Mouse (Mus musculus): Measurements from ENCODE around the gene Sbno1. TPM values are rescaled to one million over a fixed set of nuclear protein-coding genes. Genes with fewer than 3 reads are reported as not detected.

Sbno1 gene
- polyA plus RNA-seq, 1 experiment: 11.3 TPM

- TF ChIP-seq CEBPB (IDR thresholded peaks at IDR 0.05; ENCODE audit: insufficient read depth, poor library complexity, severe bottlenecking) (no peak), POLR2AphosphoS2 (IDR thresholded peaks at IDR 0.05; ENCODE audit: insufficient read length, low read depth) (no peak), E2F4 (IDR thresholded peaks at IDR 0.05; ENCODE audit: insufficient read depth) (no peak), USF1 (IDR thresholded peaks at IDR 0.05; ENCODE audit: low read depth) (no peak), MYOD1 (IDR thresholded peaks at IDR 0.05; ENCODE audit: control insufficient read depth in 1 of 3, insufficient read length in 2 of 3, low read depth in 2 of 3) (no peak), MYOG (IDR thresholded peaks at IDR 0.05; ENCODE audit: control insufficient read depth in 1 of 3, insufficient read depth in 1 of 3, insufficient read length in 2 of 3, low read depth in 2 of 3) (no peak), TCF12 (IDR thresholded peaks at IDR 0.05; ENCODE audit: insufficient read depth, poor library complexity, severe bottlenecking) (no peak), POLR2A (IDR thresholded peaks at IDR 0.05; ENCODE audit: insufficient read length, low read depth) (no peak), SRF (IDR thresholded peaks at IDR 0.05; ENCODE audit: control insufficient read depth, insufficient read length, low read depth) (no peak), MAX (IDR thresholded peaks at IDR 0.05; ENCODE audit: low read depth) (no peak)
- H3K79me2 ChIP-seq (ENCODE audit: control insufficient read depth, insufficient read depth): peaks cover 17% of the 10 kb centered on the region
- no peak overlapping the region for H3K4me2 ChIP-seq (ENCODE audit: low read depth)
- peaks cover 59% of the 10 kb centered on the region for H3K36me3 ChIP-seq (ENCODE audit: control insufficient read depth, insufficient read depth)
- no peak overlapping the region for H3ac ChIP-seq (ENCODE audit: control insufficient read depth, insufficient read length)
- H3K4me3 ChIP-seq: no peak overlapping the region
- H3K27me3 ChIP-seq (ENCODE audit: control insufficient read depth, insufficient read depth, insufficient read length): no peaks in the 10 kb centered on the region
Observed at GRCm38 (mm10) chr5:124410808-124411207, 15.0 kb downstream of the Sbno1 start.

- no peak overlapping the region for H3K4me2 ChIP-seq (ENCODE audit: low read depth)
- H3K27me3 ChIP-seq (ENCODE audit: control insufficient read depth, insufficient read depth, insufficient read length): no peaks in the 10 kb centered on the region
- no peaks in the 10 kb centered on the region for H3K79me2 ChIP-seq (ENCODE audit: control insufficient read depth, insufficient read depth)
- H3ac ChIP-seq (ENCODE audit: control insufficient read depth, insufficient read length): no peak overlapping the region
- peaks cover 78% of the 10 kb centered on the region for H3K36me3 ChIP-seq (ENCODE audit: control insufficient read depth, insufficient read depth)
- TF ChIP-seq MAX (IDR thresholded peaks at IDR 0.05; ENCODE audit: low read depth): no peak
- H3K4me3 ChIP-seq: no peak overlapping the region
Observed at GRCm38 (mm10) chr5:124393726-124394125, 32.1 kb downstream of the Sbno1 start.

- TF ChIP-seq USF1 (IDR thresholded peaks at IDR 0.05; ENCODE audit: low read depth) (no peak), E2F4 (IDR thresholded peaks at IDR 0.05; ENCODE audit: insufficient read depth) (no peak), MAX (IDR thresholded peaks at IDR 0.05; ENCODE audit: low read depth) (no peak), REST (IDR thresholded peaks at IDR 0.05; ENCODE audit: insufficient read depth, insufficient read length) (no peak), CEBPB (IDR thresholded peaks at IDR 0.05; ENCODE audit: insufficient read depth, poor library complexity, severe bottlenecking) (no peak), POLR2A (IDR thresholded peaks at IDR 0.05; ENCODE audit: insufficient read length, low read depth) (no peak), TCF3 (IDR thresholded peaks at IDR 0.05; ENCODE audit: insufficient read length, low read depth) (no peak), POLR2AphosphoS2 (IDR thresholded peaks at IDR 0.05; ENCODE audit: insufficient read length, low read depth) (no peak), MYOD1 (IDR thresholded peaks at IDR 0.05; ENCODE audit: control insufficient read depth in 1 of 3, insufficient read length in 2 of 3, low read depth in 2 of 3) (no peak)
- H3K36me3 ChIP-seq (ENCODE audit: control insufficient read depth, insufficient read depth): peaks cover 78% of the 10 kb centered on the region
- no peak overlapping the region for H3ac ChIP-seq (ENCODE audit: control insufficient read depth, insufficient read length)
- H3K4me2 ChIP-seq (ENCODE audit: low read depth): no peak overlapping the region
- no peaks in the 10 kb centered on the region for H3K79me2 ChIP-seq (ENCODE audit: control insufficient read depth, insufficient read depth)
- H3K27me3 ChIP-seq (ENCODE audit: control insufficient read depth, insufficient read depth, insufficient read length): no peaks in the 10 kb centered on the region
- H3K4me3 ChIP-seq: no peak overlapping the region
Observed at GRCm38 (mm10) chr5:124392412-124392811, 33.4 kb downstream of the Sbno1 start.

DNA sequence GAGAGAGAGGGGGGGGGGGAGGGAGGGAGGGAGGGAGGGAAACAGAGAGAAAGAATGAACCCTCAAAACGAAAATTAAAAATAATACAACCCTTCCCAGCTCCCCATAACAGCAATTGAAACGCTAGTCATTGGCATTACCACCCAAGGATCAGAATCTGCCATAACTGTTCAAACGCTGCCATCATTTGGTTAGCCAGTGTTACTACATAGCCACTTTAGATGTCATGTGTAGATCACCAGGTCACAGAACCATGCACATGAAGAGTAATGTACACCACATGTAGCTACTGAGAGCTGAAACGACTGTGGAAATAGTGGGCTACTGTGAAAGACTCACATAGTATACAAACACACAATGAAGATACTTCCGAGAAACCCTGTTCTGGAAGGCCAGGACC lies 37.9 kb downstream of the Sbno1 start:
- TF ChIP-seq E2F4 (IDR thresholded peaks at IDR 0.05; ENCODE audit: insufficient read depth) (no peak), SRF (IDR thresholded peaks at IDR 0.05; ENCODE audit: control insufficient read depth, insufficient read length, low read depth) (no peak)

GRCm38 (mm10) chr5:124380121-124380520 lies 45.7 kb downstream of the Sbno1 start:
- no peak overlapping the region for H3K4me2 ChIP-seq (ENCODE audit: low read depth)
- H3K36me3 ChIP-seq (ENCODE audit: control insufficient read depth, insufficient read depth): peaks cover 58% of the 10 kb centered on the region
- TF ChIP-seq MAX (IDR thresholded peaks at IDR 0.05; ENCODE audit: low read depth): no peak
- no peak for TF ChIP-seq MYOG (IDR thresholded peaks at IDR 0.05; ENCODE audit: control insufficient read depth in 1 of 3, insufficient read depth in 1 of 3, insufficient read length in 2 of 3, low read depth in 2 of 3)
- no peak for TF ChIP-seq MYOD1 (IDR thresholded peaks at IDR 0.05; ENCODE audit: control insufficient read depth in 1 of 3, insufficient read length in 2 of 3, low read depth in 2 of 3)
- no peak for TF ChIP-seq TCF3 (IDR thresholded peaks at IDR 0.05; ENCODE audit: insufficient read length, low read depth)
- no peak for TF ChIP-seq POLR2A (IDR thresholded peaks at IDR 0.05; ENCODE audit: insufficient read length, low read depth)
- TF ChIP-seq CEBPB (IDR thresholded peaks at IDR 0.05; ENCODE audit: insufficient read depth, poor library complexity, severe bottlenecking): no peak
- no peak for TF ChIP-seq E2F4 (IDR thresholded peaks at IDR 0.05; ENCODE audit: insufficient read depth)
- TF ChIP-seq POLR2AphosphoS2 (IDR thresholded peaks at IDR 0.05; ENCODE audit: insufficient read length, low read depth): no peak
- no peak for TF ChIP-seq USF1 (IDR thresholded peaks at IDR 0.05; ENCODE audit: low read depth)
- no peak for TF ChIP-seq REST (IDR thresholded peaks at IDR 0.05; ENCODE audit: insufficient read depth, insufficient read length)
- TF ChIP-seq SRF (IDR thresholded peaks at IDR 0.05; ENCODE audit: control insufficient read depth, insufficient read length, low read depth): no peak

More for the DNA sequence above, 37.9 kb downstream of the Sbno1 start:
- Histone ChIP-seq H3K36me3 (ENCODE audit: control insufficient read depth, insufficient read depth) (peaks cover 80% of the 10 kb centered on the region), H3K79me2 (ENCODE audit: control insufficient read depth, insufficient read depth) (no peaks in the 10 kb centered on the region), H3ac (ENCODE audit: control insufficient read depth, insufficient read length) (no peak overlapping the region), H3K27me3 (ENCODE audit: control insufficient read depth, insufficient read depth, insufficient read length) (no peaks in the 10 kb centered on the region), H3K4me3 (no peak overlapping the region), H3K4me2 (ENCODE audit: low read depth) (no peak overlapping the region)

More at GRCm38 (mm10) chr5:124380121-124380520, 45.7 kb downstream of the Sbno1 start:
- Histone ChIP-seq H3K4me3 (no peak overlapping the region), H3K79me2 (ENCODE audit: control insufficient read depth, insufficient read depth) (no peaks in the 10 kb centered on the region), H3K27me3 (ENCODE audit: control insufficient read depth, insufficient read depth, insufficient read length) (no peaks in the 10 kb centered on the region), H3ac (ENCODE audit: control insufficient read depth, insufficient read length) (no peak overlapping the region)
